Mouse (Mus musculus): ENCODE measurements around the gene Abca9. TPM values are rescaled to one million over a fixed set of nuclear protein-coding genes. Genes with fewer than 3 reads are reported as not detected.

Abca9 gene
- polyA plus RNA-seq (2012; ENCODE audit: low replicate concordance): not detected in 2 replicates

GRCm38 (mm10) chr11:110167459-110168251 lies at the start of gene Abca9:
Abca9 (minus strand) TSS chr11:110168196.

GRCm38 (mm10) chr11:110095858-110096257 lies 72.1 kb downstream of the Abca9 start, which contains the start of gene Abca8a:
Abca8a (minus strand) TSS chr11:110095978.

Other genes with a start within 250 kb of the Abca9 start
- gene Abca8b, start 172.4 kb downstream of the Abca9 start, polyA plus RNA-seq (2012; ENCODE audit: low replicate concordance): not detected in 2 replicates
- gene Abca8a, start 72.2 kb downstream of the Abca9 start, polyA plus RNA-seq (2012; ENCODE audit: low replicate concordance): not detected in 2 replicates
- gene Abca6, start 83.6 kb upstream of the Abca9 start, polyA plus RNA-seq (2012; ENCODE audit: low replicate concordance): not detected in 2 replicates
- gene Abca5, start 169.5 kb upstream of the Abca9 start, polyA plus RNA-seq (2012; ENCODE audit: low replicate concordance): not detected in 2 replicates
- gene Map2k6, start 230.9 kb upstream of the Abca9 start, polyA plus RNA-seq (2012; ENCODE audit: low replicate concordance): 0.09 and 0.36 TPM in 2 replicates